Mouse (Mus musculus): ENCODE data around the gene Zfp653.

The Zfp653 gene

GRCm38 (mm10) chr9:22030386-22030785 lies 40.8 kb downstream of the Zfp653 start:
- no peak for DNase-seq (ENCODE audit: low spot score in 2 of 2)

GRCm38 (mm10) chr9:22028467-22028866 lies 42.7 kb downstream of the Zfp653 start:
- DNase-seq (ENCODE audit: low spot score in 2 of 2), result no peak

- no peak for DNase-seq (ENCODE audit: low spot score in 2 of 2)
Measured at GRCm38 (mm10) chr9:22024592-22024991, 46.6 kb downstream of the Zfp653 start.

GRCm38 (mm10) chr9:22017208-22017825 lies 53.9 kb downstream of the Zfp653 start:
- DNase-seq (ENCODE audit: low spot score in 2 of 2), result no peak

- DNase-seq (ENCODE audit: low spot score in 2 of 2), result no peak
Measured at GRCm38 (mm10) chr9:22016245-22016644, 54.9 kb downstream of the Zfp653 start.

GRCm38 (mm10) chr9:22012731-22013130 lies 58.4 kb downstream of the Zfp653 start:
- DNase-seq (ENCODE audit: low spot score in 2 of 2), result no peak

GRCm38 (mm10) chr9:22011055-22011454 lies 60.1 kb downstream of the Zfp653 start:
- no peak for DNase-seq (ENCODE audit: low spot score in 2 of 2)

Measured in frontal cortex, postnatal 10 days (tissue).